Mouse (Mus musculus) C2C12 (cell line): ENCODE measurements around the gene Gopc. TPM values are rescaled to one million over a fixed set of nuclear protein-coding genes. Genes with fewer than 3 reads are reported as not detected.
"Not testable (repeated sequence)": the region's sequence is repeated elsewhere in the genome, so short reads cannot be mapped to it uniquely, and the experiment has no call there.

Experiments used
- H3K27me3 ChIP-seq: one replicate; pipeline ENCODE4 v1.6.1; 2011; ENCODE audit not compliant: control insufficient read depth, insufficient read depth, insufficient read length
- H3K36me3 ChIP-seq: one replicate; pipeline ENCODE4 v1.6.1; 2011; ENCODE audit not compliant: control insufficient read depth, insufficient read depth
- H3K4me3 ChIP-seq: one replicate; pipeline ENCODE4 v1.5.1; 2011; ENCODE audit warnings: mild to moderate bottlenecking, control low read depth; ENCODE audit not compliant: poor library complexity, insufficient read depth, severe bottlenecking
- H3K79me2 ChIP-seq: one replicate; pipeline ENCODE4 v1.6.1; 2011; ENCODE audit not compliant: control insufficient read depth, insufficient read depth
- H3K79me3 ChIP-seq: one replicate; pipeline ENCODE4 v1.6.1; 2011; ENCODE audit warnings: low read depth, control low read depth
- H3ac ChIP-seq: one replicate; pipeline ENCODE3; 2011; ENCODE audit warnings: low read depth; ENCODE audit not compliant: control insufficient read depth, insufficient read length
- CEBPB ChIP-seq: IDR thresholded peaks from one replicate; pipeline ENCODE4 v1.6.1; 2011; ENCODE audit warnings: low read depth, mild to moderate bottlenecking, control low read depth, moderate library complexity
- CTCF ChIP-seq: IDR thresholded peaks from one replicate; pipeline ENCODE4 v1.5.1; 2011; ENCODE audit not compliant: control insufficient read depth, insufficient read depth, insufficient read length
- FOSL1 ChIP-seq: IDR thresholded peaks from one replicate; pipeline ENCODE4 v1.8.0; 2011; ENCODE audit warnings: mild to moderate bottlenecking, low read length; ENCODE audit not compliant: poor library complexity, insufficient read depth, severe bottlenecking
- MAX ChIP-seq: IDR thresholded peaks from one replicate; pipeline ENCODE4 v1.6.1; 2011; ENCODE audit warnings: mild to moderate bottlenecking, control low read depth
- MYOD1 ChIP-seq: IDR thresholded peaks from one replicate; pipeline ENCODE4 v1.6.1; 2011; ENCODE audit warnings: low read depth; ENCODE audit not compliant: control insufficient read depth, insufficient read length
- MYOG ChIP-seq: IDR thresholded peaks from one replicate; pipeline ENCODE4 v1.6.1; 2011; ENCODE audit not compliant: control insufficient read depth, insufficient read length; ENCODE audit errors: extremely low read depth
- USF1 ChIP-seq: IDR thresholded peaks from one replicate; pipeline ENCODE4 v1.6.1; 2011; ENCODE audit warnings: low read depth, mild to moderate bottlenecking, control low read depth, moderate library complexity
- polyA plus RNA-seq: library from polyadenylated mRNA; unstranded; fragments of >200 nt; fragmentation: generic; extraction: Trizol; gene quantifications from one replicate; pipeline ENCODE4 v1.2.1, GENCODE M21; 2012; ENCODE audit warnings: missing spikeins

The Gopc gene
- polyA plus RNA-seq, 1 experiment: 5.9 TPM

DNA sequence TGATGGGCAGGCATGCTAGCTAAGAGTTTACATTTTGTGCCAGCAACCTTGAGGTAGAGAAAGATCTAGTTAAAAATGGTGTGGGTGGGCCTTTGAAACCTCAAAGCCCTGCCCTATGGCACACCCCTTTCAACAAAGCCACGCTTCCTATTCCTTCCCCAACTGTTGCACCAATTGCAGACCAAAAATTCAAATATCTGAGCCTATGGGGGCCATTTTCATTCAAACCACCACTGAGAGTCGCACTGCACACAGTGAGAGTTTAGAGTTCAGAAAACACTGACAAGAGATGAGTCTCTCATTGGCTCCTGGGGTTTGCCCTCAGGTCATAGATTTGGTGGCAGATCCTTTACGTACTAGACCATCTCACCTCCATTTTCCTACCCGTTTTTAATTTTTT lies 80.2 kb downstream of the Gopc start:
- Histone ChIP-seq H3K36me3 (no peaks in the 10 kb centered on the region), H3K4me3 (no peak overlapping the region), H3K79me2 (no peaks in the 10 kb centered on the region), H3K79me3 (no peaks in the 10 kb centered on the region), H3ac (no peak overlapping the region), H3K27me3 (no peaks in the 10 kb centered on the region)
- TF ChIP-seq FOSL1: no peak
- TF ChIP-seq MYOG: no peak
- no peak for TF ChIP-seq USF1
- TF ChIP-seq CTCF: no peak
- TF ChIP-seq CEBPB: no peak
- TF ChIP-seq MYOD1: no peak
- no peak for TF ChIP-seq MAX

DNA sequence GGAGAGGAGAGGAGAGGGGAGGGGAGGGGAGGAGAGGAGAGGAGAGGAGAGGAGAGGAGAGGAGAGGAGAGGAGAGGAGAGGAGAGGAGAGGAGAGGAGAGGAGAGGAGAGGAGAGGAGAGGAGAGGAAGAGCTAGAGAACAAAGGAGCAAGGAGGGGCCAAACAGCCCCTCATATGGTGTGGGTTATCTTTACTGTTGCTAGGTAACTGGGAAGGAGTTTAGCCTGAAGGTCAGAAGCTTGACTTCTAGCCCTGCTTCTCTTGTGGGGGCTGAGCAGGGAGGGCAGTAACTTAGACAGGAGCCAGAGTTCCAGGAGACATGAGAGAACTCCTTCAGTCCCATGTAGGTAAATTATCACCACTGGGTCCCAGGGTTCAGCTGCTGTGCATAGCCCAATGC lies 83.4 kb downstream of the Gopc start:
- H3K36me3 ChIP-seq, H3ac ChIP-seq, H3K4me3 ChIP-seq, H3K27me3 ChIP-seq, H3K79me3 ChIP-seq, H3K79me2 ChIP-seq: not testable (repeated sequence)

DNA sequence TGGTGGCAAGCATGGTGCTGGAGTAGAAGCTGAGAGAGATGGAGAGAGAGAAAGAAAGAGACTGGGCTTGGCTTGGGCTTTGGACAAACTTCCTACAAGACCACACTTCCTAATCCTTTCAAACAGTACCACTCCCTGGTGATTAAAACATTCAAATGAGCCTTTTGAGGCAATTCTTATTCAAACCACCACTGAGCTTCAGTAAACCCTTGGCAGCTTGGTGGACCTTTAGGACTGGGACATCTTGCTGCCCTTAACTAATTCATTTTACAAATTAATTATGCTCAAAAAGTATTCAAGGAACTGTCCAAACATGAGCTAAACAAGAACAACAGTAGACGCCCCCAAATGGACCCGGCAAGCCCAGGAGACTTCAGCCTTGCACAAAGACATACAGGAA lies 86.0 kb downstream of the Gopc start:
- H3K4me3 ChIP-seq: no peak overlapping the region
- H3K79me3 ChIP-seq: no peaks in the 10 kb centered on the region
- H3K36me3 ChIP-seq: peaks cover 8% of the 10 kb centered on the region
- H3ac ChIP-seq: no peak overlapping the region
- no peaks in the 10 kb centered on the region for H3K27me3 ChIP-seq
- TF ChIP-seq MYOD1: no peak
- TF ChIP-seq CEBPB: no peak
- no peak for TF ChIP-seq MAX
- TF ChIP-seq MYOG: no peak
- no peak for TF ChIP-seq USF1
- no peak for TF ChIP-seq FOSL1
- TF ChIP-seq CTCF: no peak
- no peaks in the 10 kb centered on the region for H3K79me2 ChIP-seq

DNA sequence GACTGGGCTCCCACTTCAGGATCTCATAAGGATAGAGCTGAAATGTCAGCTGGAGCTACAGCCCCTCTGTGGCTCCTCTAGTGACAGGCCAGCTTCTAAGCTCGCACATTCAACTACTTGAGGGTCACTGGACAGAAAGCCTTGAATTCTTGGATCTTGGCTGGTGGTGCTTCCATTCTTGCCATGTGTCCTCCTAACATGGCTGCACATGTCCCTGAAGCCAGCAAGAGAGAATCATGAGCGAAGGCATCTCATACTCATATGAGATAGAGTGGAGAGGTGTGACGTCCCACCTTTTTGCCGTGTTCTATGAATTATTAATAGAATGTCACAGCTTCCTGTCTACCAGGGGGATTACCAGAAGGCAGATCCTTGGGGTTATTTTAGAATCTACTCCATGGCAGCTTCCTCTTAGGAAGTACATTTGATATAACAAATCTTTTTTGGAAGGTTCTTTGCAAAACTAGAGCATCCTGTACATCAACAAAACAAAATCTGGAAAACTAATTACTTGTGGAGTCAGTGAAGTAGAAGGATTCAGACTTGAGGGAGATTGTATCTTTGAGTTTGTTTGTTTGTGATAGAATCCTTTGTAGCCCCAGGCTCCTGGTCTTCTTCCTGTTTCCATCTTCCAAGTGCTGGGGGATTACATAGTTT lies 87.9 kb downstream of the Gopc start:
- TF ChIP-seq CEBPB (no peak), MAX (no peak), FOSL1 (no peak), CTCF (no peak), USF1 (no peak)
- Histone ChIP-seq H3K79me3 (no peaks in the 10 kb centered on the region), H3ac (no peak overlapping the region), H3K27me3 (no peaks in the 10 kb centered on the region), H3K36me3 (peaks cover 8% of the 10 kb centered on the region), H3K4me3 (no peak overlapping the region), H3K79me2 (no peaks in the 10 kb centered on the region)

DNA sequence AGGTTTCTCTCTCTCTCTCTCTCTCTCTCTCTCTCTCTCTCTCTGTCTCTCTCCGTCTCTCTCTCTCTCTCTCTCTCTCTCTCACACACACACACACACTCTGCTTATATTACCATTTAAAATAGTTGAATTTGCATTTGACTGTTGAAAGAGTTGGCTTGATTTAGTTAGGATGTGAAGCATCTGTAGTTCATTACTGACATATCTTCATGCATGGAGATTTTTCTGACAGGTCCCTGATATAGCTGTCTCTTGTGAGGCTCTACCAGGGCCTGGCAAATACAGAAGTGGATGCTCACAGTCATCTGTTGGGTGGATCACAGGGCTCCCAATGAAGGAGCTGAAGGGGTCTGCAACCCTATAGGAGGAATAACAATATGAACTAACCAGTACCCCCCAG lies 89.5 kb downstream of the Gopc start:
- not testable (repeated sequence) for H3ac ChIP-seq, H3K4me3 ChIP-seq, H3K36me3 ChIP-seq, H3K27me3 ChIP-seq, H3K79me3 ChIP-seq, H3K79me2 ChIP-seq

DNA sequence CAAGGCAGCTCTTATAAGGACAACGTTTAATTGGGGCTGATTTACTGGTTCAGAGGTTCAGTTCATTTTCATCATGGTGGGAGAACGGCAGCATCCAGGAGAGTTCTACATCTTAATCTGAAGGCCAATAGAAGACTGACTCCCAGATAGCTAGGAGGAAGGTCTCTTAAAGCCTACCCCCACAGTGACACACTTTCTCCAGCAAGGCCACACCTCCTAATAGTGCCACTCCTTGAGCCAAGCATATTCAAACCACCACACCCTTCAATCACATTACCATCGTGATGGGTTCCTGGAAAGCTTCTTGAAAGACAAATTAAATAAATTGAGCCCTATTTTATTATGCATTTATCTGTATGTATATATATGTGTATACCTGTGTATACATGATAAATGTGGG lies 92.7 kb downstream of the Gopc start:
- peaks cover 8% of the 10 kb centered on the region for H3K36me3 ChIP-seq
- H3K27me3 ChIP-seq: no peaks in the 10 kb centered on the region
- no peaks in the 10 kb centered on the region for H3K79me3 ChIP-seq
- no peak overlapping the region for H3ac ChIP-seq
- H3K4me3 ChIP-seq: no peak overlapping the region
- no peak for TF ChIP-seq MYOG
- no peak for TF ChIP-seq MAX
- TF ChIP-seq CTCF: no peak
- no peak for TF ChIP-seq MYOD1
- no peak for TF ChIP-seq FOSL1
- TF ChIP-seq CEBPB: no peak
- no peak for TF ChIP-seq USF1
- H3K79me2 ChIP-seq: no peaks in the 10 kb centered on the region
